Mouse (Mus musculus) erythroblast, embryonic 14.5 days (primary cell): ENCODE measurements around the gene Ccdc194. TPM values are rescaled to one million over a fixed set of nuclear protein-coding genes. Genes with fewer than 3 reads are reported as not detected.

Source experiments
- H3K27me3 ChIP-seq: 2 replicates; pipeline ENCODE4 v1.6.1; 2012; ENCODE audit warnings: inconsistent platforms; ENCODE audit not compliant: control insufficient read depth
- H3K36me3 ChIP-seq: 2 replicates; pipeline ENCODE4 v1.6.1; 2012; ENCODE audit warnings: mild to moderate bottlenecking, inconsistent platforms; ENCODE audit not compliant: control insufficient read depth
- H3K4me1 ChIP-seq: 2 replicates; pipeline ENCODE4 v1.6.1; 2012; ENCODE audit warnings: inconsistent platforms; ENCODE audit not compliant: control insufficient read depth
- H3K4me3 ChIP-seq: replicated peaks from 2 replicates; pipeline ENCODE3; 2012; ENCODE audit warnings: moderate library complexity, mild to moderate bottlenecking, inconsistent platforms
- H3K9me3 ChIP-seq: 2 replicates; pipeline ENCODE4 v1.6.1; 2012; ENCODE audit warnings: low read length, inconsistent platforms, mixed read lengths; ENCODE audit not compliant: control insufficient read depth
- GATA1 ChIP-seq: IDR thresholded peaks from 2 replicates; pipeline ENCODE4 v1.6.1; 2012; ENCODE audit warnings: low read length, inconsistent platforms, mixed read lengths
- TAL1 ChIP-seq: IDR thresholded peaks from 3 replicates; pipeline ENCODE4 v1.6.1; 2012; ENCODE audit warnings: low read length, inconsistent platforms, mixed read lengths
- polyA plus RNA-seq: library from polyadenylated mRNA; stranded (reverse); fragments of >175 nt; gene quantifications from 2 replicates; pipeline ENCODE4 v1.2.3, GENCODE M21; 2012

Ccdc194 gene
- polyA plus RNA-seq, 1 experiment = not detected

- H3K9me3 ChIP-seq = no peaks in the 10 kb centered on the region
- H3K36me3 ChIP-seq = no peaks in the 10 kb centered on the region
- peaks cover 43% of the 10 kb centered on the region for H3K4me1 ChIP-seq
- peak within 1 kb of the TSS; percentile 51 for H3K4me3 ChIP-seq
- TF ChIP-seq TAL1 = no peak
- TF ChIP-seq GATA1 = no peak
- H3K27me3 ChIP-seq = peaks cover 54% of the 10 kb centered on the region
Observed at GRCm38 (mm10) chr8:71558071-71558957, 32.8 kb upstream of the Ccdc194 start, which contains the start of gene Tmem221. Gene Tmem221, minus strand, starts transcription at chr8:71558871.

DNA sequence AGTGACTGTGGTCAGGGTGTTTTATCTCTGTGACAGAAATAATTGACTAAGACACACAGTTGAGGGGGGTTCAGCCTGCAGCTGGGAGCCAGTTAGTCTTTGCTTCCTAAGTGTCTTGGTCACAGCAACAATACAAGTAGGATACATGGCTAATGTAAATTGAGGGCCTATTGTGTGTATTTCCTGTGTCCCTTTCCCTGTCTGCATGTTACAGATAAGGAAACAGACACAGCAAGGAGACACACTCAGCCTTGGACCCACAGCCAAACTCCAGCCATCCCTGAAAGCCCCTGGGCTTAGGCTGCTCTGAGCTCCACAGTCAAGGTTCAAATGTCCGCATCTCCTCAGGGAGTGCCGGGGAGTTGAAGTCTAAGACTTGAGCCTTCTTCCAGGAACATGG lies 29.1 kb upstream of the Ccdc194 start:
- Histone ChIP-seq H3K4me3 (no peak overlapping the region), H3K27me3 (peaks cover 32% of the 10 kb centered on the region), H3K36me3 (no peaks in the 10 kb centered on the region), H3K9me3 (no peaks in the 10 kb centered on the region), H3K4me1 (peaks cover 32% of the 10 kb centered on the region)
- TF ChIP-seq GATA1 (no peak), TAL1 (no peak)

GRCm38 (mm10) chr8:71554001-71554400 lies 28.5 kb upstream of the Ccdc194 start:
- Histone ChIP-seq H3K27me3 (peaks cover 25% of the 10 kb centered on the region), H3K36me3 (no peaks in the 10 kb centered on the region), H3K4me3 (no peak overlapping the region), H3K4me1 (peaks cover 27% of the 10 kb centered on the region), H3K9me3 (no peaks in the 10 kb centered on the region)
- no peak for TF ChIP-seq GATA1
- no peak for TF ChIP-seq TAL1

- H3K4me1 ChIP-seq = peaks cover 15% of the 10 kb centered on the region
- H3K9me3 ChIP-seq = no peaks in the 10 kb centered on the region
- peaks cover 4% of the 10 kb centered on the region; the same call in 1 of the 2 replicates for H3K36me3 ChIP-seq
- no peak overlapping the region for H3K4me3 ChIP-seq
- TF ChIP-seq TAL1 (no peak), GATA1 (no peak)
- peaks cover 13% of the 10 kb centered on the region for H3K27me3 ChIP-seq
Observed at GRCm38 (mm10) chr8:71552770-71553169, 27.3 kb upstream of the Ccdc194 start.

GRCm38 (mm10) chr8:71550754-71551153 lies 25.2 kb upstream of the Ccdc194 start:
- peaks cover 15% of the 10 kb centered on the region for H3K4me1 ChIP-seq
- H3K9me3 ChIP-seq = no peaks in the 10 kb centered on the region
- TF ChIP-seq TAL1 (no peak), GATA1 (no peak)
- H3K36me3 ChIP-seq = peaks cover 15% of the 10 kb centered on the region; the same call in 1 of the 2 replicates
- no peak overlapping the region for H3K4me3 ChIP-seq
- no peaks in the 10 kb centered on the region for H3K27me3 ChIP-seq

DNA sequence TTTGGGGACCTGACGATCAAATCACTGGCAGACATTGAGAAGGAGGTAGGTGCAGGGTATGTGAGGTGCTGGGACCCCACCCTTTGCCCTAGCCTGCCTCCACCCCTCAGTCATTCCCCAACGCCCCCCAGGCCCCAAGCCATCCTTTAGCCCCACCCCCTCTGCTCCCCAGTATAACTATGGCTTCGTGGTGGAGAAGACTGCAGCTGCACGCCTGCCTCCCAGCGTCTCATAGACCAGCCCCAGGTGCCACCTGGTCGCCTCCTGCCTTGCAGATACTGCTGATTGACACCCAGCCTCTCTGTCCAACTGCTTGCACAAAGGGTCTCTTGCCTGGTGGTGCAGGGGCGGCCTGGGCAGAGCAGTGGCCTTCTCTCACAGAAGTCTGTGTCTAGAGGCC lies 22.1 kb upstream of the Ccdc194 start:
- no peak overlapping the region for H3K4me3 ChIP-seq
- TF ChIP-seq TAL1 (no peak), GATA1 (no peak)
- peaks cover 16% of the 10 kb centered on the region for H3K4me1 ChIP-seq
- no peaks in the 10 kb centered on the region for H3K9me3 ChIP-seq
- peaks cover 22% of the 10 kb centered on the region; the same call in 1 of the 2 replicates for H3K36me3 ChIP-seq
- H3K27me3 ChIP-seq = no peaks in the 10 kb centered on the region

- Histone ChIP-seq H3K36me3 (peaks cover 22% of the 10 kb centered on the region; the same call in 1 of the 2 replicates), H3K27me3 (no peaks in the 10 kb centered on the region), H3K9me3 (no peaks in the 10 kb centered on the region), H3K4me1 (peaks cover 18% of the 10 kb centered on the region), H3K4me3 (no peak overlapping the region)
- TF ChIP-seq TAL1 (no peak), GATA1 (no peak)
Observed at GRCm38 (mm10) chr8:71545053-71545452, 19.5 kb upstream of the Ccdc194 start.

DNA sequence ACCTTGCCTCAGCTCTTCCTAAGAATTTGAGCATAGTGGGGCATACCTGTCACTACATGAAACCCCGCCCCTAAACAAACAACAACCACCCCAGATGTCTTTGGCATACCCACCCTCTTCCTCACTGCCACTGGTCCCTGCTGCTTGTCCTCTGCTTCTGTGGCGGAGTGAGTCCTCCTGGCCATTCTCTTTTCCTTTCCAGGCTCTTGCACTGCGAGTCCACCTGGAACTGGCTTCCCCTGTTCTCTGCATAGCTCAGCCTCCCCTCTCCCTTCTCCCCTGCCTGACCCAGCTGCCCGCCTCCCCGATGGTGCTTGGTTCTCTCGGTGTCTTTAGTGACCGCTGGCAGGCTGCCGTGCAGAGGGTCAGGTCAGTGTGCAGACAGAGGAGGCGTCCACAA lies 18.2 kb upstream of the Ccdc194 start:
- H3K36me3 ChIP-seq = peaks cover 22% of the 10 kb centered on the region; the same call in 1 of the 2 replicates
- TF ChIP-seq TAL1 = no peak
- TF ChIP-seq GATA1 = no peak
- peak overlapping the region; percentile 67 for H3K4me3 ChIP-seq
- H3K27me3 ChIP-seq = no peaks in the 10 kb centered on the region
- peaks cover 18% of the 10 kb centered on the region for H3K4me1 ChIP-seq
- no peaks in the 10 kb centered on the region for H3K9me3 ChIP-seq

DNA sequence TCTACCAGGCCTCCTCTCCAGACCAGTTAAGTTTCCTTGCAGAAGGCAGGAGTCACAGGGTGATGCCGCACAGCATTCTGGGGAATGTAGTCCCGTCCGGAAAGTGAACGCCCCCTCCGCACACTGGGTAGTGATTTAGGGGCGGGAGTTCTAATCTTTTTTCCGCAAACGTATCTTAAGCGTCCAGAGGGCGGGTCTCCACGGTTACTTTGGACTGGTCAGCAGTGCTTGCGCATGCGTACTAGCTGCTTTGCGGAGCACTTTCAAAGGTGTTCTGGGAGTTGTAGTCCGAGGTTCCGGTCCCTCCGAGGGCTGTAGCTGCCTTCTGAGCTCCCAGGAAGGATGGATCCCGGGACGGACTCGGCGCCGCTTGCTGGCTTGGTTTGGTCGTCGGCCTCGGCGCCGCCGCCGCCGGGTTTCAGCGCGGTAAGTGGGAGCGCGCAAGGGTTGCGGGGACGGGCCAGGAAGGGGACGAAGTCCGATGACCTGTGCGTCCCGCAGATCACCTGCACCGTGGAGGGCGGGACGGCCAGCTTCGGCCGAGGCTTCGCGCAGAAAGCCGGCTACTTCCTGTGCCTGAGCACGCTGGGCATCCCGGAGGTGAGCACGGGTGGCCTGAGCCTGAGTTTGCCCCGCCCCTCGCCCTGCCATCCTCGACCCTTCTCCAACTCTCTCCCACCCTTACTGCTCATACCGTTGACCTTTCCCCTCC lies 17.3 kb upstream of the Ccdc194 start, which contains the start of gene Mvb12a:
Gene Mvb12a (plus strand): TSS at position 291 of the 712 bp plus-strand sequence.
- H3K27me3 ChIP-seq = no peaks in the 10 kb centered on the region

More for the DNA sequence above, 17.3 kb upstream of the Ccdc194 start, which contains the start of gene Mvb12a:
- H3K36me3 ChIP-seq = peaks cover 18% of the 10 kb centered on the region; the same call in 1 of the 2 replicates
- H3K4me1 ChIP-seq = peaks cover 24% of the 10 kb centered on the region
- peak within 1 kb of the TSS; percentile 67 for H3K4me3 ChIP-seq
- H3K9me3 ChIP-seq = no peaks in the 10 kb centered on the region
- TF ChIP-seq GATA1 (peak; percentile 27; the same call in 1 of the 2 replicates), TAL1 (no peak)
